Mouse (Mus musculus): ENCODE measurements around the gene Dip2b.

- no peak for TF ChIP-seq USF1 (IDR thresholded peaks at IDR 0.05; ENCODE audit: low read depth)
- TF ChIP-seq CTCF (IDR thresholded peaks at IDR 0.05; ENCODE audit: control insufficient read depth, insufficient read depth, insufficient read length) = no peak
- no peak for TF ChIP-seq MYOD1 (IDR thresholded peaks at IDR 0.05; ENCODE audit: control insufficient read depth, insufficient read length, low read depth)
Observed at GRCm38 (mm10) chr15:100152321-100152720, 113.9 kb downstream of the Dip2b start.
